Comparison of ENCODE assay signal across 17 mouse cellular contexts in the genomic region with DNA sequence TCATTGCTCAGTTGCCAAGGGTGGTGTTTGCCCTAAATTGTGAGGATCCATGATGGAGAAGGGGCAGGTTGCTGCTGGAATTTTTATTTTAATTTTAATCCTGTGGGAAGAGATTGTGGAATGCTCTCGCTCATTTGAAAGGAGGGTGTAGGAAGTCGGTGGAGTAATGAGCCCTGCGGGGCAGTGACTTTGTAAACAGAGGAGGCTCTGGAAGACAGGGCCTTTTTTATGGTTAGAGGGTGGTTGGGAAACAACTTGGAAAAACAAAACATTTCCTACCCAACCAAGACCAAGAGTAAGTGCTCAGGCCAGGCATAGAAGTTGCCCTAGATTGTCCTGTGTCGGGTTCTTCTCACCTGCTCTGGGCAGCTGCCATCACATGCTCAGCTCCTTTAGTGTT.
DNase-seq lines count a peak whose midpoint lies in the region; ATAC-seq lines count a peak whose summit lies in the region.
"Had no signal": no experiment of that assay in that cellular context is flagged by ENCODE, and none has a peak within 500 bp of the region (broad histone marks: within the 10 kb centered on the region; RNA-seq: fewer than 3 reads in every experiment).

No protein-coding gene starts in this region.

- no peak for DNase-seq in kidney, adult 8-10 months
- no peak for DNase-seq in limb, embryonic 10.5 days (ENCODE audit: low spot score)
- DNase-seq in fat pad, adult 2 months (ENCODE audit: extremely low read depth, low read depth, low spot score) = peak; percentile 68
- DNase-seq: adrenal gland, adult 8-10 months; adrenal gland, postnatal 36 days; cerebellum, adult 2 months; cerebellum, postnatal 10 days; heart, adult 2 months; heart, postnatal 14 days had no signal

- H3K36me3 ChIP-seq in kidney, embryonic 15.5 days = no peaks in the 10 kb centered on the region
- H3K36me3 ChIP-seq in limb, embryonic 12.5 days = peaks cover 7% of the 10 kb centered on the region
- H3K36me3 ChIP-seq in limb, embryonic 10.5 days = peaks cover 31% of the 10 kb centered on the region
- H3K36me3 ChIP-seq in forebrain, embryonic 12.5 days (replicated peaks) = no peaks in the 10 kb centered on the region
- H3K36me3 ChIP-seq: heart, embryonic 15.5 days; hindbrain, embryonic 13.5 days had no signal

- H3K4me3 ChIP-seq in kidney, embryonic 15.5 days (replicated peaks) = no peak overlapping the region
- no peak overlapping the region for H3K4me3 ChIP-seq in limb, embryonic 12.5 days (replicated peaks)
- H3K4me3 ChIP-seq in limb, embryonic 10.5 days = no peak overlapping the region
- H3K4me3 ChIP-seq in forebrain, embryonic 12.5 days (replicated peaks) = no peak overlapping the region
- H3K4me3 ChIP-seq: heart, adult 2 months; heart, embryonic 15.5 days; hindbrain, embryonic 13.5 days had no signal

- H3K9me3 ChIP-seq in kidney, embryonic 15.5 days (replicated peaks) = no peaks in the 10 kb centered on the region
- no peaks in the 10 kb centered on the region for H3K9me3 ChIP-seq in limb, embryonic 12.5 days
- H3K9me3 ChIP-seq in limb, embryonic 10.5 days (replicated peaks) = no peaks in the 10 kb centered on the region
- H3K9me3 ChIP-seq in forebrain, embryonic 12.5 days = no peaks in the 10 kb centered on the region
- H3K9me3 ChIP-seq: heart, embryonic 15.5 days; hindbrain, embryonic 13.5 days had no signal

- 18% methylated on average over 4 of the region's 4 CpGs for whole genome bisulfite sequencing in kidney, embryonic 15.5 days
- 43% methylated on average over 4 of the region's 4 CpGs for WGBS in limb, embryonic 12.5 days
- 60% methylated on average over 4 of the region's 4 CpGs for WGBS in limb, embryonic 10.5 days
- WGBS in forebrain, embryonic 12.5 days = 86% methylated on average over 4 of the region's 4 CpGs

- ATAC-seq in kidney, embryonic 15.5 days (replicated peaks; ENCODE audit: low FRiP score) = no peak
- no peak for ATAC-seq in limb, embryonic 12.5 days (ENCODE audit: insufficient number of reproducible peaks, insufficient read depth, low FRiP score, low TSS enrichment, low read depth)
- ATAC-seq in forebrain, embryonic 12.5 days (ENCODE audit: low FRiP score) = no peak
- ATAC-seq: forebrain, embryonic 14.5 days; hindbrain, postnatal 0 days had no signal

- peaks cover 41% of the 10 kb centered on the region for H3K4me1 ChIP-seq in kidney, embryonic 15.5 days
- H3K4me1 ChIP-seq in limb, embryonic 12.5 days (replicated peaks) = peaks cover 74% of the 10 kb centered on the region
- peaks cover 65% of the 10 kb centered on the region for H3K4me1 ChIP-seq in limb, embryonic 10.5 days
- H3K4me1 ChIP-seq in forebrain, embryonic 12.5 days = peaks cover 8% of the 10 kb centered on the region; the same call in 1 of the 2 replicates
- H3K4me1 ChIP-seq: heart, embryonic 15.5 days had no signal

- peak overlapping the region; percentile 28 for H3K27ac ChIP-seq in kidney, embryonic 15.5 days
- 0 out of 2 replicates have a peak overlapping the region, but pooled peaks have one; percentile 13 for H3K27ac ChIP-seq in limb, embryonic 12.5 days
- H3K27ac ChIP-seq in limb, embryonic 10.5 days = no peak overlapping the region
- H3K27ac ChIP-seq in forebrain, embryonic 12.5 days = no peak overlapping the region
- H3K27ac ChIP-seq: heart, adult 2 months; heart, embryonic 15.5 days; hindbrain, embryonic 13.5 days; hindbrain, postnatal 0 days had no signal

- H3K4me2 ChIP-seq in kidney, embryonic 15.5 days = no peak overlapping the region
- H3K4me2 ChIP-seq in limb, embryonic 12.5 days = no peak overlapping the region
- no peak overlapping the region for H3K4me2 ChIP-seq in forebrain, embryonic 12.5 days
- H3K4me2 ChIP-seq: heart, embryonic 11.5 days; heart, embryonic 15.5 days; hindbrain, embryonic 13.5 days had no signal

- H3K27me3 ChIP-seq in kidney, embryonic 15.5 days = no peaks in the 10 kb centered on the region
- no peaks in the 10 kb centered on the region for H3K27me3 ChIP-seq in limb, embryonic 12.5 days
- H3K27me3 ChIP-seq in limb, embryonic 10.5 days (ENCODE audit: low read depth, poor library complexity, severe bottlenecking) = no peaks in the 10 kb centered on the region
- H3K27me3 ChIP-seq in forebrain, embryonic 12.5 days = no peaks in the 10 kb centered on the region
- H3K27me3 ChIP-seq: heart, embryonic 15.5 days; hindbrain, embryonic 13.5 days had no signal

- no peak overlapping the region for H3K9ac ChIP-seq in kidney, embryonic 15.5 days
- H3K9ac ChIP-seq in limb, embryonic 12.5 days (replicated peaks) = no peak overlapping the region
- no peak overlapping the region for H3K9ac ChIP-seq in forebrain, embryonic 12.5 days
- H3K9ac ChIP-seq: heart, embryonic 15.5 days; hindbrain, embryonic 13.5 days had no signal

Comparison
In these comparisons a context has a peak if more than half of its experiments do, and no peak if none do; other contexts are left out.
1. H3K27ac ChIP-seq: peak in kidney, embryonic 15.5 days (single experiment) and limb, embryonic 12.5 days (single experiment); none in limb, embryonic 10.5 days (single experiment) and forebrain, embryonic 12.5 days (single experiment).